Mouse (Mus musculus): ENCODE results near the gene Cidec. TPM values are rescaled to one million over a fixed set of nuclear protein-coding genes. Genes with fewer than 3 reads are reported as not detected.
A peak's percentile ranks its signal among the peaks of the same experiment; 100 is the strongest.

Cidec gene
- not detected for polyA plus RNA-seq (2012; fragmentation: generic; extraction: Trizol)

- no peaks in the 10 kb centered on the region for H3K36me3 ChIP-seq (ENCODE audit: control insufficient read depth, insufficient read depth)
- H3K4me2 ChIP-seq (ENCODE audit: low read depth), result no peak within 1 kb of the TSS
- H3ac ChIP-seq (ENCODE audit: control insufficient read depth, insufficient read length), result no peak within 1 kb of the TSS
- peaks cover 19% of the 10 kb centered on the region for H3K27me3 ChIP-seq (ENCODE audit: control insufficient read depth, insufficient read depth, insufficient read length)
- TF ChIP-seq TCF3 (IDR thresholded peaks at IDR 0.05; ENCODE audit: insufficient read length, low read depth) (no peak), MYOD1 (IDR thresholded peaks at IDR 0.05; ENCODE audit: control insufficient read depth in 1 of 3, insufficient read length in 2 of 3, low read depth in 2 of 3) (no peak), USF1 (IDR thresholded peaks at IDR 0.05; ENCODE audit: low read depth) (no peak), E2F4 (IDR thresholded peaks at IDR 0.05; ENCODE audit: insufficient read depth) (no peak), MAX (IDR thresholded peaks at IDR 0.05; ENCODE audit: low read depth) (no peak)
- H3K79me2 ChIP-seq (ENCODE audit: control insufficient read depth, insufficient read depth), result no peaks in the 10 kb centered on the region
- no peak within 1 kb of the TSS for H3K4me3 ChIP-seq
Observed at GRCm38 (mm10) chr6:113435664-113436205, at the start of gene Cidec. TSS of gene Cidec (minus strand) at chr6:113435760.

GRCm38 (mm10) chr6:113483729-113484128, 48.2 kb upstream of the Cidec start:
- TF ChIP-seq E2F4 (IDR thresholded peaks at IDR 0.05; ENCODE audit: insufficient read depth) (no peak), MYOD1 (IDR thresholded peaks at IDR 0.05; ENCODE audit: control insufficient read depth in 1 of 3, insufficient read length in 2 of 3, low read depth in 2 of 3) (no peak), POLR2AphosphoS2 (IDR thresholded peaks at IDR 0.05; ENCODE audit: insufficient read length, low read depth) (no peak), TCF12 (IDR thresholded peaks at IDR 0.05; ENCODE audit: insufficient read depth, poor library complexity, severe bottlenecking) (no peak), MYOG (IDR thresholded peaks at IDR 0.05; ENCODE audit: control insufficient read depth in 1 of 3, insufficient read depth in 1 of 3, insufficient read length in 2 of 3, low read depth in 2 of 3) (no peak), TCF3 (IDR thresholded peaks at IDR 0.05; ENCODE audit: insufficient read length, low read depth) (no peak), POLR2A (IDR thresholded peaks at IDR 0.05; ENCODE audit: insufficient read length, low read depth) (no peak), CEBPB (IDR thresholded peaks at IDR 0.05; ENCODE audit: insufficient read depth, poor library complexity, severe bottlenecking) (no peak), REST (IDR thresholded peaks at IDR 0.05; ENCODE audit: insufficient read depth, insufficient read length) (no peak), SRF (IDR thresholded peaks at IDR 0.05; ENCODE audit: control insufficient read depth, insufficient read length, low read depth) (no peak), USF1 (IDR thresholded peaks at IDR 0.05; ENCODE audit: low read depth) (no peak), MAX (IDR thresholded peaks at IDR 0.05; ENCODE audit: low read depth) (no peak)
- H3K27me3 ChIP-seq (ENCODE audit: control insufficient read depth, insufficient read depth, insufficient read length), result no peaks in the 10 kb centered on the region
- H3K4me2 ChIP-seq (ENCODE audit: low read depth), result peak overlapping the region; percentile 80
- H3K36me3 ChIP-seq (ENCODE audit: control insufficient read depth, insufficient read depth), result no peaks in the 10 kb centered on the region
- H3K79me2 ChIP-seq (ENCODE audit: control insufficient read depth, insufficient read depth), result no peaks in the 10 kb centered on the region
- peak overlapping the region; percentile 33 for H3K4me3 ChIP-seq
- no peak overlapping the region for H3ac ChIP-seq (ENCODE audit: control insufficient read depth, insufficient read length)

GRCm38 (mm10) chr6:113483100-113483615, 47.6 kb upstream of the Cidec start, which contains the start of gene Creld1:
TSS of gene Creld1 (plus strand) at chr6:113483297.
- Histone ChIP-seq H3K36me3 (ENCODE audit: control insufficient read depth, insufficient read depth) (peaks cover 2% of the 10 kb centered on the region), H3K79me2 (ENCODE audit: control insufficient read depth, insufficient read depth) (no peaks in the 10 kb centered on the region), H3K27me3 (ENCODE audit: control insufficient read depth, insufficient read depth, insufficient read length) (no peaks in the 10 kb centered on the region), H3K4me2 (ENCODE audit: low read depth) (peak within 1 kb of the TSS; percentile 80), H3K4me3 (peak within 1 kb of the TSS; percentile 33), H3ac (ENCODE audit: control insufficient read depth, insufficient read length) (no peak within 1 kb of the TSS)
- TF ChIP-seq TCF12 (IDR thresholded peaks at IDR 0.05; ENCODE audit: insufficient read depth, poor library complexity, severe bottlenecking), result no peak
- TF ChIP-seq POLR2A (IDR thresholded peaks at IDR 0.05; ENCODE audit: insufficient read length, low read depth), result peak; percentile 13

- no peak for TF ChIP-seq REST (IDR thresholded peaks at IDR 0.05; ENCODE audit: insufficient read depth, insufficient read length)
- no peak for TF ChIP-seq TCF12 (IDR thresholded peaks at IDR 0.05; ENCODE audit: insufficient read depth, poor library complexity, severe bottlenecking)
- TF ChIP-seq POLR2A (IDR thresholded peaks at IDR 0.05; ENCODE audit: insufficient read length, low read depth), result no peak
- no peak for TF ChIP-seq USF1 (IDR thresholded peaks at IDR 0.05; ENCODE audit: low read depth)
- TF ChIP-seq MYOD1 (IDR thresholded peaks at IDR 0.05; ENCODE audit: control insufficient read depth in 1 of 3, insufficient read length in 2 of 3, low read depth in 2 of 3), result no peak
- no peak for TF ChIP-seq CEBPB (IDR thresholded peaks at IDR 0.05; ENCODE audit: insufficient read depth, poor library complexity, severe bottlenecking)
- TF ChIP-seq POLR2AphosphoS2 (IDR thresholded peaks at IDR 0.05; ENCODE audit: insufficient read length, low read depth), result no peak
- no peak for TF ChIP-seq MAX (IDR thresholded peaks at IDR 0.05; ENCODE audit: low read depth)
- TF ChIP-seq TCF3 (IDR thresholded peaks at IDR 0.05; ENCODE audit: insufficient read length, low read depth), result no peak
- no peak for TF ChIP-seq MYOG (IDR thresholded peaks at IDR 0.05; ENCODE audit: control insufficient read depth in 1 of 3, insufficient read depth in 1 of 3, insufficient read length in 2 of 3, low read depth in 2 of 3)
- no peak for TF ChIP-seq SRF (IDR thresholded peaks at IDR 0.05; ENCODE audit: control insufficient read depth, insufficient read length, low read depth)
- no peak for TF ChIP-seq E2F4 (IDR thresholded peaks at IDR 0.05; ENCODE audit: insufficient read depth)
- no peaks in the 10 kb centered on the region for H3K27me3 ChIP-seq (ENCODE audit: control insufficient read depth, insufficient read depth, insufficient read length)
- H3K79me2 ChIP-seq (ENCODE audit: control insufficient read depth, insufficient read depth), result no peaks in the 10 kb centered on the region
- peak overlapping the region; percentile 33 for H3K4me3 ChIP-seq
- H3K36me3 ChIP-seq (ENCODE audit: control insufficient read depth, insufficient read depth), result peaks cover 4% of the 10 kb centered on the region
- H3K4me2 ChIP-seq (ENCODE audit: low read depth), result peak overlapping the region; percentile 80
- no peak overlapping the region for H3ac ChIP-seq (ENCODE audit: control insufficient read depth, insufficient read length)
Observed at GRCm38 (mm10) chr6:113482477-113483099, 47.0 kb upstream of the Cidec start.

Measured in myocyte (in vitro differentiated cells).